Mouse (Mus musculus) heart, postnatal 0 days (tissue): ENCODE data around the gene Foxj1.

Experiments used
- CTCF ChIP-seq: IDR thresholded peaks from 2 replicates; pipeline ENCODE4 v1.5.1; 2016; ENCODE audit warnings: antibody characterized with exemption, control low read depth, low read depth
- EP300 ChIP-seq: IDR thresholded peaks from 2 replicates; pipeline ENCODE4 v1.6.1; 2016; ENCODE audit warnings: antibody characterized with exemption, low read depth

DNA sequence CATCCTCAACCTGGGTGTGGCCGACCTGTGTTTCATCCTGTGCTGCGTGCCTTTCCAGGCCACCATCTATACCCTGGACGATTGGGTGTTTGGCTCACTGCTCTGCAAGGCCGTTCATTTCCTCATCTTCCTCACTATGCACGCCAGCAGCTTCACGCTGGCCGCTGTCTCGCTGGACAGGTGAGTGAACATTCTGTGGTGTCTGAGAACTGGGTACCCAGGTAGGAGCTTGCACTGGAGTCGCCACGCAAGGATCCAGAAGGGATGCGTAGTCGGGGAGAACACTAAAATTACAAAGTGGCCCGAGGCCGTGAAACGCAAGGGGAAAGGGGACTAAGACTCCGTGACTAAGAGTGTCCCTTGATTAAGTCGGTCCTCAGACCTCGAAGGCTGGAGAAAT is 53.5 kb downstream of the Foxj1 start:
- TF ChIP-seq CTCF (no peak), EP300 (no peak)
